Mouse (Mus musculus) C2C12 (cell line): Measurements from ENCODE around the gene Faiml. TPM values are rescaled to one million over a fixed set of nuclear protein-coding genes. Genes with fewer than 3 reads are reported as not detected.

Experiments used
- H3K27me3 ChIP-seq: one replicate; pipeline ENCODE4 v1.6.1; 2011; ENCODE audit not compliant: control insufficient read depth, insufficient read depth, insufficient read length
- H3K36me3 ChIP-seq: one replicate; pipeline ENCODE4 v1.6.1; 2011; ENCODE audit not compliant: control insufficient read depth, insufficient read depth
- H3K4me3 ChIP-seq: one replicate; pipeline ENCODE4 v1.5.1; 2011; ENCODE audit warnings: mild to moderate bottlenecking, control low read depth; ENCODE audit not compliant: poor library complexity, insufficient read depth, severe bottlenecking
- H3K79me2 ChIP-seq: one replicate; pipeline ENCODE4 v1.6.1; 2011; ENCODE audit not compliant: control insufficient read depth, insufficient read depth
- H3K79me3 ChIP-seq: one replicate; pipeline ENCODE4 v1.6.1; 2011; ENCODE audit warnings: low read depth, control low read depth
- H3ac ChIP-seq: one replicate; pipeline ENCODE3; 2011; ENCODE audit warnings: low read depth; ENCODE audit not compliant: control insufficient read depth, insufficient read length
- CEBPB ChIP-seq: IDR thresholded peaks from one replicate; pipeline ENCODE4 v1.6.1; 2011; ENCODE audit warnings: low read depth, mild to moderate bottlenecking, control low read depth, moderate library complexity
- CTCF ChIP-seq: IDR thresholded peaks from one replicate; pipeline ENCODE4 v1.5.1; 2011; ENCODE audit not compliant: control insufficient read depth, insufficient read depth, insufficient read length
- FOSL1 ChIP-seq: IDR thresholded peaks from one replicate; pipeline ENCODE4 v1.8.0; 2011; ENCODE audit warnings: mild to moderate bottlenecking, low read length; ENCODE audit not compliant: poor library complexity, insufficient read depth, severe bottlenecking
- MAX ChIP-seq: IDR thresholded peaks from one replicate; pipeline ENCODE4 v1.6.1; 2011; ENCODE audit warnings: mild to moderate bottlenecking, control low read depth
- MYOD1 ChIP-seq: IDR thresholded peaks from one replicate; pipeline ENCODE4 v1.6.1; 2011; ENCODE audit warnings: low read depth; ENCODE audit not compliant: control insufficient read depth, insufficient read length
- MYOG ChIP-seq: IDR thresholded peaks from one replicate; pipeline ENCODE4 v1.6.1; 2011; ENCODE audit not compliant: control insufficient read depth, insufficient read length; ENCODE audit errors: extremely low read depth
- USF1 ChIP-seq: IDR thresholded peaks from one replicate; pipeline ENCODE4 v1.6.1; 2011; ENCODE audit warnings: low read depth, mild to moderate bottlenecking, control low read depth, moderate library complexity
- polyA plus RNA-seq: library from polyadenylated mRNA; unstranded; fragments of >200 nt; fragmentation: generic; extraction: Trizol; gene quantifications from one replicate; pipeline ENCODE4 v1.2.1, GENCODE M21; 2012; ENCODE audit warnings: missing spikeins

The Faiml gene
- polyA plus RNA-seq, 1 experiment: not detected

GRCm38 (mm10) chr9:99217999-99218719, 18.9 kb downstream of the Faiml start:
- H3K4me3 ChIP-seq: no peak overlapping the region
- H3K36me3 ChIP-seq: no peaks in the 10 kb centered on the region
- H3K79me3 ChIP-seq: no peaks in the 10 kb centered on the region
- H3ac ChIP-seq: no peak overlapping the region
- no peak for TF ChIP-seq USF1
- peak; percentile 88 for TF ChIP-seq MAX
- no peaks in the 10 kb centered on the region for H3K27me3 ChIP-seq
- no peaks in the 10 kb centered on the region for H3K79me2 ChIP-seq

GRCm38 (mm10) chr9:99216182-99216581, 20.9 kb downstream of the Faiml start:
- no peaks in the 10 kb centered on the region for H3K79me3 ChIP-seq
- no peak overlapping the region for H3ac ChIP-seq
- no peaks in the 10 kb centered on the region for H3K36me3 ChIP-seq
- no peak overlapping the region for H3K4me3 ChIP-seq
- H3K79me2 ChIP-seq: no peaks in the 10 kb centered on the region
- no peaks in the 10 kb centered on the region for H3K27me3 ChIP-seq
- no peak for TF ChIP-seq CTCF
- TF ChIP-seq CEBPB: no peak
- TF ChIP-seq MAX: no peak
- no peak for TF ChIP-seq MYOD1
- no peak for TF ChIP-seq FOSL1
- TF ChIP-seq USF1: no peak

GRCm38 (mm10) chr9:99212643-99213042, 24.4 kb downstream of the Faiml start:
- Histone ChIP-seq H3K79me2 (no peaks in the 10 kb centered on the region), H3K4me3 (no peak overlapping the region), H3ac (no peak overlapping the region), H3K27me3 (no peaks in the 10 kb centered on the region), H3K79me3 (no peaks in the 10 kb centered on the region), H3K36me3 (no peaks in the 10 kb centered on the region)
- TF ChIP-seq MYOG: no peak
- TF ChIP-seq CEBPB: no peak
- no peak for TF ChIP-seq USF1
- TF ChIP-seq FOSL1: no peak
- TF ChIP-seq MAX: no peak
- no peak for TF ChIP-seq CTCF
- TF ChIP-seq MYOD1: no peak

- TF ChIP-seq CTCF (no peak), CEBPB (no peak), USF1 (no peak), MYOG (no peak), MAX (peak; percentile 32)
Observed at GRCm38 (mm10) chr9:99183043-99183670, 53.9 kb downstream of the Faiml start.

GRCm38 (mm10) chr9:99182121-99182520, 54.9 kb downstream of the Faiml start:
- no peak overlapping the region for H3ac ChIP-seq
- TF ChIP-seq USF1: no peak
- no peak for TF ChIP-seq MYOG
- no peak for TF ChIP-seq MYOD1
- no peak for TF ChIP-seq MAX
- TF ChIP-seq CTCF: no peak
- H3K79me3 ChIP-seq: no peaks in the 10 kb centered on the region
- no peaks in the 10 kb centered on the region for H3K36me3 ChIP-seq
- no peak overlapping the region for H3K4me3 ChIP-seq
- no peaks in the 10 kb centered on the region for H3K79me2 ChIP-seq
- H3K27me3 ChIP-seq: no peaks in the 10 kb centered on the region

More at GRCm38 (mm10) chr9:99183043-99183670, 53.9 kb downstream of the Faiml start:
- Histone ChIP-seq H3K79me2 (no peaks in the 10 kb centered on the region), H3K36me3 (no peaks in the 10 kb centered on the region), H3K4me3 (no peak overlapping the region), H3ac (no peak overlapping the region), H3K79me3 (no peaks in the 10 kb centered on the region), H3K27me3 (no peaks in the 10 kb centered on the region)

GRCm38 (mm10) chr9:99180272-99180671, 56.8 kb downstream of the Faiml start:
- no peaks in the 10 kb centered on the region for H3K36me3 ChIP-seq
- no peaks in the 10 kb centered on the region for H3K27me3 ChIP-seq
- no peaks in the 10 kb centered on the region for H3K79me2 ChIP-seq
- H3ac ChIP-seq: no peak overlapping the region
- TF ChIP-seq MYOD1: no peak
- no peak for TF ChIP-seq USF1
- TF ChIP-seq CEBPB: no peak
- no peak for TF ChIP-seq MYOG
- no peak for TF ChIP-seq FOSL1
- TF ChIP-seq MAX: no peak
- no peak for TF ChIP-seq CTCF
- H3K4me3 ChIP-seq: no peak overlapping the region
- H3K79me3 ChIP-seq: no peaks in the 10 kb centered on the region

Other genes starting within 250 kb of the Faiml start
- gene Gm1123, start 201.5 kb downstream of the Faiml start, polyA plus RNA-seq: not detected
- gene Pik3cb, start 96.6 kb downstream of the Faiml start, polyA plus RNA-seq: 3.4 TPM
- gene Cep70, start 6.1 kb upstream of the Faiml start, polyA plus RNA-seq: 2.1 TPM
- not detected for gene Esyt3, start 121.3 kb upstream of the Faiml start, polyA plus RNA-seq
- 25.1 TPM for gene Mras, start 200.1 kb upstream of the Faiml start, polyA plus RNA-seq
- gene Nme9, start 214.2 kb upstream of the Faiml start, polyA plus RNA-seq: not detected